Mouse (Mus musculus): Measurements from ENCODE around the gene Btbd3.

DNA sequence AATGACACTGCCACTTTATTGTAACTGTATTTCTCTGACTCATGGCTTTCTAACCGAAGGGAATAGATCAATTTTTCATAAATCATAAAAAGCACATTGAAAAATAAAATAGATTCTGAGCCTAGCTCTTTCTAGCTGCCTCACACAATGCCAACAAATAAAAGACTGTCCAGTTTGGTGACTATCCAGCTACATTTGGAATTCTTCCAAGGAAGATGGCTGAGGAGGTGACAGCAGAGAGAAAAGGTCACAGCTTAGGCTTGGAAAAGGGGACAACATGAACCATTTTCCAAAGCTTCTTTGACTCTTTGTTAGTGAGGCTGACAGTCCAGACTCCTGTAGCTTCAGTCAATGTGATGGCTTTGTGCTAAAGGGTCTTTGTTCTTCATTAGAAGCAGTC, 132.2 kb downstream of the Btbd3 start:
- TF ChIP-seq CTCF (IDR thresholded peaks at IDR 0.05; ENCODE audit: extremely low read depth, insufficient read length, insufficient replicate concordance, low read depth, low read length), result no peak
- no peak for TF ChIP-seq POLR2A (IDR thresholded peaks at IDR 0.05; ENCODE audit: low read depth, low read length)

All from small intestine, adult 2 months (tissue).